Mouse (Mus musculus) spleen, adult 12 weeks (tissue): ENCODE data around the gene Wdr6.
A peak's percentile ranks its signal among the peaks of the same experiment; 100 is the strongest.

ENCODE experiments used
- DNase-seq: peaks from one replicate; pipeline ENCODE4 v3.0.0; 2022; ENCODE audit warnings: low spot score

The Wdr6 gene

DNA sequence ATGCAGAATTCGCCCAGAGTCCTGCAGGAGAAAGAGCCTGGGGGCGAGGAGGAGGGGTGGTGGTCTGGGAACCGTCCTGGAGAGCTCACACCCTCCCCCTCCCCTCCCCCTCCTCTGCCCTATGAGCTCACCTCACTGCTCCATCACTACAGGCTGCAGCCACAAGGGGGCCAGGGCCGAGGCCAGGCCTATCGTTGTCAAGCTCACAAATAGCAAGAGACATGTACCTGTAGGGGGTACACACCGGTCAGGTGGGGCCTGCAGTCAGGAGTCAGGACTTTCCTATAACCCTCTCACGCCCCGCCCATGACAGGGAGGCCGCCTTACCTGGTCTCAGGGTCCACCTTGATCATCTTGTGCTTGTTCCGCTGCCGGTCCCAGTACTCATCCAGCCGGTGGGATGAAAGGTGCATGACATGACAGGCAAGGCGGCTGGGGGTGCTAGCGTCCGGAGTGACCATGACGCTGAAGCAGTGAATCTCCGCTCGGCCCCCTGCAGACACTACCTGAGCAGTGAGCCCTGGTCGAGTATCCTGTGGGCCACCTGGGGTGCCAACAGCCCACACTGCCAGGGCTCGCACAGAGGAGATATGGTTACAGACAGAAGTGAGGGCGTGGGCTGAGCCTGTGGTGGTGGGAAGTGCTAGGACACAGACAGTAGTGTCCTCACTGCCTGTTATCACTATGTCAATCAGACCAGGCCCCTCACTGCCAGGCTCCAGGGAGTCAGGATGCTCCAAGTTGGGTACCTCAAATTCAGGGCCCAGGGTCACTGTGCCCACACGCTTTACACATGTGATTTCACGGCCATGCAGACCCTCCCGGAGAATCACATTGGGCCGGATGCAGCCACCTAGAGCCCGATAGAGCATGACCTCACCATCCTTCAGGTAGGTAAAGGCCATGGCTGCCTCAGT, 4.5 kb downstream of the Wdr6 start:
- DNase-seq, result no peak

DNA sequence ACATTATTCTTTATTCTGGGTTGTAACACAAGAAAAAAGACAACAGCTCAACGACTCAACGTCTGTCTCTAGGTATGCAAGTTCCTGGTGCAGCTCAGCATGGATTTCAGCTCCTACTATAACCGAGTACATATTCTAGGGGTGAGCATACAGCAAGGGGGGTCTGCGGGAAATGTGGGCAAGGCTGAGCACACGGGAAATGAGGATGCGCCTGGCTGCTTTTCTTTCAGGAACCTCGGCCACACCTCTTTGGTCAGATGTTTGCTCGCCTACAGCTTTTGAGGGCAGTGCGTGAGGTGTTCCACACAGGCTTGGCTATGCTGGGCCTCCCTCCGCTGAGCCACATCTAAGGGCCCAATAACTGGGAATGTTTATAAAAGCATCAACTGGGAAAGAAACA, 6.2 kb downstream of the Wdr6 start:
- DNase-seq, result no peak

DNA sequence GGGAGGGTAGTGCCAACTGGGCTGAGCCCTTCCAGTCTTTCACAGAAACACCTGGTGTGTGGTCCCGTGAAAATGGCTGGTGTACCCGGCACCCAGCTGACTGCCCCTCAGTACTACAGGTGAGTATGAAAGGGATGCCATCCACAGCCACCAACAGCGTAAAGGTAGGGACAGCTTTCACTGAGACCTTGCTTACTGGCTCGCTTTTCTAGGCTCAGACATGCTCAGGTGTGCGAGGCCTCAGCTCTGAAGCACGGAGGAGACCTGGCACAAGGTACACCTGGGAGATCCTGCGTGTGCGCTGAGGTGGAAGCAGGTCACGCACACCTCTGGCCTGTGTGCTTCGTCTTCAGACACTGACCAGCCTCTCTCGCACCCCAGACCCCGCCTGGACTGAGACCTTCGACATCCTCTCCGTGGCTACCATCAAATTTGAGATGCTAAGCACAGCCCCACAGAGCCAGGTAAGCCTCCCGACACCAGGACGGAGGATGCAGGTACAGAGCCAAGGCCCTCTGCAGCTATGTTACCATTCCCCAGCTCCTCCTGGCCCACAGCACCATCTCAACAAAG, 7.1 kb downstream of the Wdr6 start:
- no peak for DNase-seq

DNA sequence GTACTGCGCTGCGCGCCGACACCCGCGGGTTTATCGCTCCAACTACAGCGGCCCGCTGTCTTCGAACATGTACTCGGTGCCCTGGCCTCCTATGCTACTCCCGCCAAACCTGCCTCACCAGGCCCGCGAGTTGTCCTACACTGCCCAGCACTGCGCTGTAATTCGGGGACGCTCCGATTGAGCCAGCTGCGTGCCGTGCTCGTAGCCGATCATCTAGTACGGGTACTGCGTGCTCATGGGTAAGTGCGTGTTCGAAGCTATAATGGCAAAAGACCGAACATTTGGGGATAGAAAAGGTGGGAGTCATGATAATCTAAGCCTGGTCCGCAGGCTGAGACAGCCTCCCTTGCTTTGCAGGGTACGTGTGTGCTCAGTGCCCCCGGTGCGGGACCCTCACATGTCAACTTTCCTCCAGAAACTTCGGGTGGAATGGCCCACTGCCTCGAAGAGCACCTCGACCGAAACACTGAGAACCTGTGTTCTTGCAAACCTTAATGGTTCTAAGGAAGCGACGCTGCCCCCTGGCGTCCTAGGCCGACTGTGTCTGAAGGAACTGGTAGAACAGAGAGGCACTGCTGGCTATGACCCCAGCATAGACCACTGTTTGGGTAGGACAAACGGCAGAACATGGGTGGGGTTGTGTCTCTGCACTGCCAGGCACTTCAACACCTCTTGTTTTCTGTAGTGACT, 8.2 kb downstream of the Wdr6 start:
- DNase-seq, result peak; percentile 71

DNA sequence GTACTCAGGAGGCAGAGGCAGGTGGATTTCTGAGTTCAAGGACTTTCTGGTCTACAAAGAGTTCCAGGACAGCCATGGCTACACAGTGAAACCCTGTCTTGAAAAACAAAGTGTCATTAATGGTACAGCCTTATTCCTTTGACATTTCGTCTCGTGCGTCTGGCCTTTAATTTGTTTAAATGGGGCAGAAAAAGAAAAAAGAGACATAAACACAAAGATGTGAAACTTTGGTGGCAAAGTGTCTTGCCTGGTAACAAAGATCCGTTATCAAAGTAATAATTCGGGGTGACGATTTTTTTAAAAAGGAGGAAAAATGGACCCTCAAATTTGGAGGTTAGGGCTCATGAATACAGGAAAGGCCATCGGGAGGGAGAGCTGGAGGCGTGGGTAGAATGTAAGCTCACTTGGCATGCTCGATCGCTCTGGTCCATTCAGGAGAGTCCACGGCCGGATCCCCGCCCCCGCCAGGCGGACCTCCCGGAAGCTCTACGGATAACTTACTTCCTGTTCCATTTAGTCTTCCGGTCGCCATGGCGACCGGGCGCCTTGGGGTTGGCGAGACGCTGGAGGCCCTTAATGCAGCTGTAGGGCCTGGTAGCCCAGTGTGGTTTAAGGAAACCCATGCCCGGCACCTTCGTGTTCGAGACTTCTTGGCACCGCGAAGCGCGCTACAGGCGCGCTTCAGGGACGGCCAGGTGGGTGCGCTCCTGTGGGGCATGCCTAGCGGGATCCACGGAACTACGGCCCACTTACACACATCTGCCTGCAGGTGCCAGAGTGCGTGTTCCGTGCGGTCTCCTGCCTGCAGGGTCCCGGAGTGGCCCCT, 8.9 kb downstream of the Wdr6 start, which contains the start of gene Dalrd3:
Gene Dalrd3, plus strand, starts transcription at position 506 of the 826 bp plus-strand sequence.
- peak; percentile 78 for DNase-seq

DNA sequence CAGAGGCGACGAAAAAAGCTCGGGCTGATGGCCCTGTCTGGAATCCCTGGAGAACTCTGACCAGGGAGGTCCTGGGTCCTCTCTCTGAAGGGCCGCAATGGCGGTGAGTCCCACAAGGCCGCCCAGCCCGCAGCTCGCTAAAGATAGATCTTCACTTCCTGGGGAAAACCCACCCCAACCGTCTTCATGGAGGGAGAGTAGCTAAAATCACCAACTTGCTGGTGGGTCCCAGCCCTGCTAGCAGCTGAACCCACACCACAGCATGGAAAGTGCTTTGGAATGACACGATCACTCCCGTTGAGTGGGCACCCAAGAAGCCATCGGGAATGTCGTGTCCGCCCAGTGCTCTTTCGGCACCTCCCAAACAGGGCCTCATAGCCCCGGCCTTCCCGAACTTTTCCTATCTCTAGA, 10.0 kb downstream of the Wdr6 start:
- DNase-seq, result no peak

DNA sequence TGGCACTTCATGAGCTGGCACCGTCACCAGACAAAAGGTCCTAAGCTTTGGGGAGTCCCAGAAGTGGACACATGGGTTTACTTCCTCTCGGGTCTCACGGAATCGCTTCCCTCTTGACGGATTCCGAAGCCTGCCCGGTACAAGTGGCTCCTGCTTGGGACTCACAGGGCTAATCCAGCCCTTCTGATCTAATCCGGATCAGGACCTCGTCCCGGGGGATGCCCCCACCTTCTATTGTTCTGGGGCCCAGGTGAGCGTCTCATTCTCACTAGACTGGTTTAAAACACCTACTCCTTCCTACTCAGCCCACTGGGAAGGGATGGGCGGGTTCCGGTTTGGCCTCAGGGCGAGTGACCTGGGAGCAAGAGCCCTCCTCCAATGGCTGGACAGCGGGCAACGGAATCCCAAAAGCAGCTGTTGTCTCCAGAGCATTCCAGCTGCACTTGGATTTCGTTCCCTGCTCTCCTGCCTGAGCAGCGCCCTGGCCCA, 10.6 kb downstream of the Wdr6 start:
- peak; percentile 22 for DNase-seq

DNA sequence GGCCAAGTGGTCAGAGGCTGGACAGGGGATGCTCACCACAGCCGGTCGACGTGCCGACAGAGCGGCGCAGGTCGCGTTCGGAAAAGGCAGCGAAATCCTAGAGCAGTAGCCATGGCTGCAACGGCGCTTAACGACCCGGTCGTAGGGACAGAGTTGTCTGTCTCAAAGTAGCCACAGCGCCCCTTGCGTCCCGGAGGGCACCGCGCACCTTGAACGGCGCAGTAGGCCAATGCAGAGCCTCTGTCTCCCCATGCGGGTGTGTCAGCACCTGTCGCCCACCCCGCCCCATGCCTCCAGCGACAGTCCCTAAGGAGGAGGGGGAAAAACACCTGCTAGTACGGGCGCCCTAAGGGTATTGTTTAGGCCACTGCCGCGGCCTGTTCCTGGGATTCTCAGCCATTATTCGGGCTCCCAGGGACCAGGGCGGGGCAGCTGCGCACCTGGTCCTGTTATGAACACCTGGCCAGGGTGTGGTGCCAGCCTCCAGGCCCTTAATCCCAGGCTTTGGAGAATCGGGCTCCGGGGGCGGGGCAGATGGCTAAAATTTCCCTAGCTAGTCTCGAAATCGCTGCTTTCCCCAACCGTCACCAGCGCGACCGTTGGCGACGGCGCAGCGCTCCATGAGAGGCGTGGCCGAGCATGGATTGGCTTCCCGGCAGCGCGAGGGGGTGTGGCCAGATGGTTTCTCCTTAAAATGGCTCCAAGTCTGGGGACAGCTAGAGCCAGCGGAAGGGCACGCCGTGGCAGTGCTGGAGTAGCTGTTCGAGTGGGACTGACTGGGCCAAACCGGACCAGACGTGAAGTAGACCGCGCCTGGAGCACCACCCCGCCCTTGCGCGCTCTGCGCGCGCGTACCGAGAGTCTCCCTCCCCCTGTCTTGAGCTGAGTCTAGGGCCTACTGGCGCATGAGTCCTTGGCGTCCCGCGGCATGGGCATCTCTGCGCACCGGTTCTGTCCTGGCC, 11.4 kb downstream of the Wdr6 start, which contains the start of gene Ndufaf3:
Gene Ndufaf3, minus strand, starts transcription at position 620 of the 962 bp plus-strand sequence.
- peak; percentile 93 for DNase-seq

DNA sequence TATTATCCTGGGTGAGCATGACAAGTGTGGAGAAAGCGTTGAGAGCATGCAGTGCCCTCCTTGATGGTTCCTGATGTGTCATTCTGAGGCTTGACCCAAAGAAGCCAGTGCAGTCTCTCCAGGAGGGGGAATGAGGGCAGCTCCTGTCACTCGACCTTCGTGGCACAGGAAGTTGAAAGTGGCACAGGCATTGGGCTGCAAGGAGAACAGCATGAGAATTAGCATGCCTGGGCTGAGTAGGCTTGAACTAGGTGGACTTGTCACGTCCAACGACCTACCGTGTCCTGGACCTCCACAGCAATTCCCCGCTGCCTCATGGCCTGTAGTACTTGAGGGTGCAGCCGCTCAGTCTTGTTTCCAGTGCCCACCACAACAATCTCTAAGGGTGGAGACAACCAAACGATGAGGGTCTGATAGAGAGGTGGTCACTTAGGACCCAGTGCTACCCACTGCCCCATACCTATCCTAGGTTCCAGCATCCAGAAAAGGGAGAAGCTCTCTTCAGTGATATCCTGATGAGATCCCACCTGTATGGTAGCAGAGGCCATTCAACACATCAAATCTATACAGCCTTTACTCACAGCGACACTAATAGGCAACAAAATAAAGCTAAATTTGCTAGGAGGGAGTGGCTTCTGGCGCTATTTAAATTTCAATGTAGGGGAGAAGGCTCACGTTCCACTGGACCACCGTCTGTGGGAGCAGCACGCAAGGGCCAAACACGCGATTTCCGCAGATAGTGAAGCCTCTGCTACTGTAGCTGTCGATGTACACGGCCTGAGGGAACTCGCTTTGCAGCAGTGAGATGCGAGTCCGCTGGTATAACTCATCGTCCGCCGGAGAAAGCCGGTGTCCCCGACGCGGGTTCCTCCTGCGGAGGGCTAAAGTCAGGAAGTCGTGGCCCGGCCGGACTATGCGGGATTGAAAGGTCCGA, 12.4 kb downstream of the Wdr6 start:
- no peak for DNase-seq

DNA sequence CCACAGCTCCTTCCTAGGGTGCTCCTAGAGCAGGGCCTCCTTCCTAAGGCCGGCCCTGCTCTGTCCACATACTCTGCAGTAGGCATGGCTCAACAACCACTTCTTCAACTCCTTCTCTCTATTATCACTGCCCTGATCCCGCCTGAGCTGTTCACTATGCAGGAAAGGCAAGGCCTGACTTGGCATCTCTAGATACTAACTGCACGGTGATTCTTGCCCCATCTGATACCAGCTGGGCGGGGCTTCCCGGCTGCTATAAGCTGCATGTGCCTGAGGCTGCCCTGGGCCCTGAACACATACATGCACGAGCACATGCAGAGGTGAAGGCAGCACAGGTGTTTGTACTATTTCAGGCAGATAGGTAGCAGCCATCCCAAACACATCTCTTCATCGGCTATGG, 14.4 kb downstream of the Wdr6 start:
- DNase-seq, result no peak

DNA sequence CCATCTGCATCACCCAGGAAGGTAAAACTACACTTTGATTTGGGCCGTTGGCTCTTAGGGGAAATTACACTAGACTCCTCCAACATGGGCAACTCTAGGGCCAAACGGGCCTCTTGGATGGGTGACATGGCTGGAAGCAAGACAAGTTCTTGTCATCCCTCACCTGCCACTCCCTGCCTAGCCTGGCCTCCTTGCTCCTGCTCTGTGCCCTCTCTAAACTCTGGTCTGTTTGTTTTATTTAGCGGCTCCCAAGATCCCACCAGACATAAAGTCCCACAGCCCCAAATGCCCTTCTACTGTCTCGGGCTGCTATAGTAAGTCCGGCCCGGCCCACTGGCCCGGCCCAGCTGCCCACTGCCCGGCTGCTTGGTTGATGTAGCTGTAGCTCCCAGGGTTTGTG, 14.9 kb downstream of the Wdr6 start:
- no peak for DNase-seq

DNA sequence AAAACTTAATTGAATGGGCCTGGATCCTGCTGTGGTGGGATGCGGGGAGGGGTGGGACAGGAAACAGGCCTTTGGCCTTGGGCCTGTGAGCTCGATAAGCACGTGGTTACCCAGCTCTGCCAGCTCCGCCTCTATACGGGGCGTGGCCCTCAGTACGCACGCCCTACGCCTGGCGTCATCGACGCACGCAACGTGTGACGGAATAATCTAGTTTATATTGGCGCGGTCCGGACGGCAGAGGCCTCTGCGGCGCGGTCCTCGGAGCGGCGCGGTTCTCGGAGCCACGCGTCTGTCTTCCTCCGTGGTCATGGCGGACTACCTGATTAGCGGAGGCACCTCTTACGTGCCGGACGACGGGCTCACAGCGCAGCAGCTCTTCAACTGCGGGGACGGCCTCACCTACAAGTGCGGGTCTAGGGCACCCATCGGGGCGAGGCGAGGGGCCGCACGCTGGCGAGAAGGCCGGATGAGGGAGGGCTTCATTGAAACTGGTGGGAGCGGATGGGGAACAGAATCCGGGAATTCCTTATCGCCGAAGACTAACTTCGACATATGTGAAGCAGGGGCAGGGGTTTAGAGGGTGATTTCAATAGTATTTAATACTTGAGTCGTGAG, 18.2 kb downstream of the Wdr6 start, which contains the start of gene Impdh2:
Gene Impdh2, plus strand, starts transcription at position 60 of the 615 bp plus-strand sequence.
- peak; percentile 91 for DNase-seq

DNA sequence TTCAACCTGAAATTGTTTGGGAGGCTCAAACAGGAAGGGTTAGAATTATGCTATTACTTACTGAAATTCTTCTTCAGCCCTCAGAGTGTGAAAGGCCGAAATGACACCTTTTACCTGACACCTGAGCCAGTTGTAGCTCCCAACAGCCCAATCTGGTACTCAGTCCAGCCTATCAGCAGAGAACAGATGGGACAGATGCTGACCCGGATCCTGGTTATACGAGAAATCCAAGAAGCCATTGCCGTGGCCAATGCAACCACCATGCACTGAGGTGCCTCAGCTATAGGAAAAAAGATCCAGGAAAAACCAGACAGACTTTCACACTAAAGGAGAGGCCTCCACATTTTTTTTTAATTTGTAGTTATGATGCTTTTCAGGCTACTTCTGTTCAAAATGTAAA, 19.4 kb downstream of the Wdr6 start:
- no peak for DNase-seq

DNA sequence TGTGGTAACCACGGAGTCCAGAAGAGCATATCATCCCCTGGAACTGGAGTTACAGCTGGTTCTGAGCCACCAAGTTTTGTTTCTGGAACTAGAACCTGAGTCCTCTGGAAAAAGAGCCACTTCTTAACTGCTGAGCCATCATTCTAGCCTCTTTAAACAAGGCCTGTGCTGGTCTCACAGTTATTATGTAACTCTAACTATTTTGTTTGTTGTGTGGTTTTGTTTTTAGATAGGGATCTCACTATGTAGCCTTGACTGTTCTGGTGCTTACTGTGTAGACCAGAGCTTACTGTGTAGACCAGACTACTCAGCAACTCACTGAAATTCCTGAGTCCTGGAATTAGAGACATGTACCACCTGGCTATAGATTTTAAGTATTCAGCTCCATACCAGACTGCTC, 31.7 kb downstream of the Wdr6 start:
- DNase-seq, result no peak

DNA sequence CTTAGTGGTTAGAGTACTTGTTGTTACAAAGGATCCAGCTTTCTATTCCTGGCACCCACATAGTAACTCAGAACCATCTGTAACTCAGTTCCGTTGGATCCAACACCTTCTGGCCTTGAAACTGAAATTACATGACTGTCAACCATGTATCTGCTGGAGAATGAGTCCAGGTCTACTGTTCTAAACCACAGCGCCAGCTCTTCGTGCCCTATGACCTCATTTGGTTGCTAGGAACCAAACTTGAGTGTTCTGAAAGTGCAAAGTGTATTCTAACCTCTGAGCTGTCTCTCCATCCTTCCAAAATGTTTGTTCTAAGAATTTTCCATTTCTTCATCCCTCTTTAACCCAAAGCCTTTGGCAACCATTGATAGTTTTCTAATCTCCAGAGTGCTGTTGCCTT, 32.6 kb downstream of the Wdr6 start:
- no peak for DNase-seq

DNA sequence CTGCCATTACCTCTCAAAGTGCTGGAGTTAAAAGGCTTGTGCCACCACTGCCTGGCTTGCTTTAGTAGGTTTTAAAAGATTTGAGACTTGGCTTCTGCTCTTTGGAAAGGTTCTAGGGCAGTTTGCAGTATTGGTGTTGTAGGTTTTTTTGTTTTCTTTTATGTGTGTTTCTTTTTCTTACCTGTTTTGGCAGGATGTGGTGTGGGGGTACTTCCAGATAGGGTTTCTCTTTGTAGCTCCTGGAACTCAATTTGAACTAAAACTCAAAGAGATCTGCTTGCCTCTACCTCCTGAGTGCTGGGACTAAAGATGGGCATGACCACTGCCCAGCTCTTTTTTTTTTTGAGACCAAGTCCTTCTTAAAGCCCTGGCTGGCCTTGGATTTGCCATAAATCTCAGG, 37.7 kb downstream of the Wdr6 start:
- DNase-seq, result no peak

DNA sequence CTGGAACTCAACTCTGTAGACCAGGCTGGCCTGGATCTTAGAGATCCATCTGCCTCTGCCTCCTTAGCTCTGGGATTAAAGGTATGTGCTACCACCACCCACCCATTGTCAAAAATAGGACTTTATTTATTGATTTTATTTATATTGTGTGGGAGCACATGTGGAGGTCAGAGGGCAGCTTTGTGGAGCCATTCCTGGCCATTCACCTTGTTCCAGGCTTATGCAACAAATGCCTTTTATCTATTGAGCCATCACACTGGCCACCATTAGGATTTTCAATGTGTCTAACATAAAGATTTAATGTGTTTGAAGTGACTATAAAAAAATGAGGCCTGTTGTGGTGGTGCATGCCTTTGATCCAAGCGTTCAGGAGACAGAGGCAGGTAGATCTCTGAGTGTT, 47.0 kb downstream of the Wdr6 start:
- no peak for DNase-seq

DNA sequence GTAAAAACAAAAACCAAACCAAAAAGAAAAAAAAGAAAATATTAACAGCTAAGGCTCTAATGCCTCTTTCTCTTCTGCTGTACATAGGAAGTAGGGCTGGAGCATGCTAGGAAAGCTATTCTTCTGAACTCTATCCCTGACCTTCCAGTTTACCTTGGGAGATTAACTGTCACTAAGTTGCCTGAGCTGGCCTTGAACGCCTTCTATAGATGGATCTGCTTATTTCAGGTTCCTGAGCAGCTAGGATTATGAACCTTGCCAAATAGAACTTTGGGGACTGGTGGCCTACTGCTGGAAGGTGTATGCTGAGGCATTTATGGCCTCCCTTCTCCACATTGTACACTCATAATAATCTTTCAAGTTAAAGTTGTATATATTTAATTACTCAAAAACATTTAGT, 47.6 kb downstream of the Wdr6 start:
- DNase-seq, result no peak

DNA sequence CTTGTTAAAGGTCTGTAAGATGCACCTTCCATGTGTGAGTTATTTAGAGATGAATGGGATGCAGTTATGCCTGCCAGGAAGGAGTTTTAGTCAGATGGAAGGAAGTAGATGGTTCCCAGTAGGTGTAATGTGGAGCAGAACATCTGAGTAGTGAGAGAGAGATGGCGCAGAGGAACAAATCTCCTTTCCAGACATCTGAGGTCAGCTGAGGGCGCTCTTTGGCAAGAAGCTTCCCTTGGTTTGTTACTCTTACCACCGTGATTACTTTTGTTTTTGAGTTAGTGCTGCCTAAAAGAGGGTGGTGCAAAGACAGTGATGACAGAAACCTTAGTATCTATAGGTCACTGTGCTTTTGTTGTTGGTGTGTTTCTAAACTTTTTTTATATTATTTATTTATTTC, 53.1 kb downstream of the Wdr6 start:
- no peak for DNase-seq
